ENCODE assay signal across 19 mouse cellular contexts in the genomic region with DNA sequence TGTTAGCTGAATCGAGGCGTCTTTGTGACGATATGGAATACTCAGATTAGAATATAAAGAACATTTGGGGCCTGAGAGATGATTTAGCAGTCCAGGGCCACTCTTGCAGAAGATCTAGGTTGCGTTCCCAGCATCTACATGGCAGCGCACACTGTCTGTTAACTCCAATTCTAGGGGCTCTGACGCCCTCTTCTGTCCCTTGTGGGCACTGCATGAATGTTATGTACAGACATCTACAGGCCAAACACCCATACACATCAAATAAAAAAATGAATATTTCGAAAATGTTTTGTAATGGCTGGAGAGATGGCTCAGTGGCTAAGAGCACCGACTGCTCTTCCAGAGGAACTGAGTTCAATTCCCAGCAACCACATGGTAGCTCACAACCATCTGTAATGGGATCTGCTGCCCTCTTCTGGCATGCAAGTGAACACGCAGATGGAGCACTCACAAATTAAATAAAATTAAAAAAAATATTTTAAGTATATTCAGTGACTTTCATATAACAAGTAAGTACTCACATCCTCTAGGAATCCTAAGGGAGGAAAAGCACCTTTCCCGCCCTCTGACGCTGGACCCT. TPM values are rescaled to one million over a fixed set of nuclear protein-coding genes. Genes with fewer than 3 reads are reported as not detected.
A peak's percentile ranks its signal among the peaks of the same experiment; 100 is the strongest.
DNase-seq lines count a peak whose midpoint lies in the region; ATAC-seq and TF ChIP-seq lines count a peak whose summit lies in the region.
"Had no signal": no experiment of that assay in that cellular context is flagged by ENCODE, and none has a peak within 500 bp of the region (broad histone marks: within the 10 kb centered on the region; RNA-seq: fewer than 3 reads in every experiment).

No protein-coding gene starts in this region.

- peaks cover 14% of the 10 kb centered on the region for H3K4me1 ChIP-seq in neural tube, embryonic 15.5 days
- H3K4me1 ChIP-seq in hindbrain, embryonic 16.5 days (ENCODE audit: control insufficient read depth, insufficient read depth, low read depth, low read length): peaks cover 5% of the 10 kb centered on the region

- peak; percentile 70 for TF ChIP-seq CTCF in layer of hippocampus, adult 2 months (conservative IDR thresholded peaks at IDR 0.05)

- H3K4me2 ChIP-seq in neural tube, embryonic 15.5 days: no peak overlapping the region
- H3K4me2 ChIP-seq in hindbrain, embryonic 16.5 days (ENCODE audit: low read length): no peak overlapping the region
- H3K4me2 ChIP-seq: lung, embryonic 15.5 days; midbrain, embryonic 12.5 days had no signal

- no peaks in the 10 kb centered on the region for H3K9me3 ChIP-seq in neural tube, embryonic 15.5 days (replicated peaks)
- no peaks in the 10 kb centered on the region for H3K9me3 ChIP-seq in hindbrain, embryonic 16.5 days (ENCODE audit: control insufficient read depth, low read length)
- H3K9me3 ChIP-seq: lung, embryonic 15.5 days; midbrain, embryonic 12.5 days; stomach, embryonic 15.5 days had no signal

- WGBS in neural tube, embryonic 15.5 days: 78% methylated on average over 11 of the region's 11 CpGs
- WGBS in hindbrain, embryonic 16.5 days: 72% methylated on average over 11 of the region's 11 CpGs

- no peak overlapping the region for H3K27ac ChIP-seq in layer of hippocampus, adult 2 months
- no peak overlapping the region for H3K27ac ChIP-seq in neural tube, embryonic 15.5 days (replicated peaks)
- no peak overlapping the region for H3K27ac ChIP-seq in hindbrain, embryonic 16.5 days (ENCODE audit: low read depth, low read length)
- H3K27ac ChIP-seq: lung, embryonic 15.5 days; midbrain, embryonic 12.5 days; stomach, embryonic 15.5 days had no signal

- H3K9ac ChIP-seq in neural tube, embryonic 15.5 days (replicated peaks): no peak overlapping the region
- H3K9ac ChIP-seq in hindbrain, embryonic 16.5 days (ENCODE audit: low read depth, low read length): no peak overlapping the region
- H3K9ac ChIP-seq: lung, embryonic 15.5 days; midbrain, embryonic 12.5 days; stomach, embryonic 15.5 days had no signal

- H3K4me3 ChIP-seq in layer of hippocampus, adult 2 months: no peak overlapping the region
- H3K4me3 ChIP-seq in neural tube, embryonic 15.5 days (replicated peaks): no peak overlapping the region
- H3K4me3 ChIP-seq in hindbrain, embryonic 16.5 days (ENCODE audit: low read length): no peak overlapping the region
- H3K4me3 ChIP-seq: lung, embryonic 15.5 days; midbrain, embryonic 12.5 days; stomach, embryonic 15.5 days had no signal

- DNase-seq in layer of hippocampus, adult 2 months (ENCODE audit: low spot score in 2 of 2): no peak
- no peak for DNase-seq in layer of hippocampus, adult 8-10 months (ENCODE audit: low spot score in 2 of 2)
- DNase-seq in 416B (ENCODE audit: low read depth) (peak; percentile 53), A20 (ENCODE audit: low read depth, low spot score) (peak; percentile 58), R1 (ENCODE audit: low read depth, low spot score) (peak; percentile 84)
- DNase-seq: cerebellum, postnatal 25 days; heart, postnatal 36 days; kidney, adult 8-10 months; right cerebral cortex, postnatal 14 days had no signal

- H3K27me3 ChIP-seq in neural tube, embryonic 15.5 days (replicated peaks): no peaks in the 10 kb centered on the region
- no peaks in the 10 kb centered on the region for H3K27me3 ChIP-seq in hindbrain, embryonic 16.5 days (replicated peaks; ENCODE audit: control insufficient read depth, insufficient read depth, low read length)
- H3K27me3 ChIP-seq: lung, embryonic 15.5 days; stomach, embryonic 15.5 days had no signal

- no peak for ATAC-seq in neural tube, embryonic 15.5 days (ENCODE audit: low FRiP score)
- no peak for ATAC-seq in hindbrain, embryonic 16.5 days
- ATAC-seq: forebrain, embryonic 14.5 days had no signal

- no peaks in the 10 kb centered on the region for H3K36me3 ChIP-seq in neural tube, embryonic 15.5 days
- H3K36me3 ChIP-seq in hindbrain, embryonic 16.5 days (ENCODE audit: control insufficient read depth, insufficient read depth, low read length): no peaks in the 10 kb centered on the region
- H3K36me3 ChIP-seq: lung, embryonic 15.5 days; midbrain, embryonic 12.5 days; stomach, embryonic 15.5 days had no signal

RNA-seq across cellular contexts. Expression of a gene that starts 13.3 kb away (rescaled TPM):
- 10 to 100 TPM; 57.5 to 58.7 TPM for total RNA-seq in layer of hippocampus, adult 2 months (2021)
- 10 to 100 TPM; 64.8 to 79.5 (median 68.0) TPM for total RNA-seq in layer of hippocampus, adult 8-10 months (2022)
- 19.8 TPM in 2 replicates for polyA plus RNA-seq in neural tube, embryonic 15.5 days (2015; fragmentation: Nextera tagmentation; extraction: Ambion mirVana)
- 19.9 and 21.2 TPM in 2 replicates for polyA plus RNA-seq in hindbrain, embryonic 16.5 days (2015; fragmentation: Nextera tagmentation; extraction: Ambion mirVana)

RNA-seq across cellular contexts. Expression of a gene that starts 24.0 kb away (rescaled TPM):
- 10 to 100 TPM; 16.7 to 18.2 TPM for total RNA-seq in layer of hippocampus, adult 2 months (2021)
- total RNA-seq in layer of hippocampus, adult 8-10 months (2022): 10 to 100 TPM; 13.3 to 25.1 (median 18.5) TPM
- 24.7 and 28.0 TPM in 2 replicates for polyA plus RNA-seq in neural tube, embryonic 15.5 days (2015; fragmentation: Nextera tagmentation; extraction: Ambion mirVana)
- polyA plus RNA-seq in hindbrain, embryonic 16.5 days (2015; fragmentation: Nextera tagmentation; extraction: Ambion mirVana): 21.3 and 24.0 TPM in 2 replicates

RNA-seq across cellular contexts. Expression of a gene that starts 27.3 kb away (rescaled TPM):
- 10 to 100 TPM; 63.4 to 70.7 TPM for total RNA-seq in layer of hippocampus, adult 2 months (2021)
- 10 to 100 TPM; 60.3 to 77.2 (median 67.3) TPM for total RNA-seq in layer of hippocampus, adult 8-10 months (2022)
- 63.0 and 75.4 TPM in 2 replicates for polyA plus RNA-seq in neural tube, embryonic 15.5 days (2015; fragmentation: Nextera tagmentation; extraction: Ambion mirVana)
- 69.0 and 85.3 TPM in 2 replicates for polyA plus RNA-seq in hindbrain, embryonic 16.5 days (2015; fragmentation: Nextera tagmentation; extraction: Ambion mirVana)

RNA-seq across cellular contexts. Expression of a gene that starts 41.5 kb away (rescaled TPM):
- total RNA-seq in layer of hippocampus, adult 2 months (2021): not detected
- not detected for total RNA-seq in layer of hippocampus, adult 8-10 months (2022)
- polyA plus RNA-seq in neural tube, embryonic 15.5 days (2015; fragmentation: Nextera tagmentation; extraction: Ambion mirVana): not detected in 2 replicates
- not detected in 2 replicates for polyA plus RNA-seq in hindbrain, embryonic 16.5 days (2015; fragmentation: Nextera tagmentation; extraction: Ambion mirVana)
- total RNA-seq: gastrocnemius, postnatal 4 days; heart, postnatal 36 days; left cerebral cortex, postnatal 36 days had no signal
- polyA plus RNA-seq: embryonic facial prominence, embryonic 14.5 days; forebrain, embryonic 14.5 days; lung, embryonic 15.5 days; midbrain, embryonic 12.5 days; neural tube, embryonic 14.5 days; stomach, embryonic 15.5 days had no signal

RNA-seq across cellular contexts. Expression of a gene that starts 41.6 kb away (rescaled TPM):
- total RNA-seq in layer of hippocampus, adult 2 months (2021): under 1 TPM; 0.61 to 0.76 TPM
- 1 to 10 TPM in 3 of 4 experiments, under 1 TPM in 1; 0.70 to 3.3 (median 1.9) TPM for total RNA-seq in layer of hippocampus, adult 8-10 months (2022)
- 0.78 and 2.2 TPM in 2 replicates for polyA plus RNA-seq in neural tube, embryonic 15.5 days (2015; fragmentation: Nextera tagmentation; extraction: Ambion mirVana)
- polyA plus RNA-seq in hindbrain, embryonic 16.5 days (2015; fragmentation: Nextera tagmentation; extraction: Ambion mirVana): 1.0 and 1.1 TPM in 2 replicates

Comparison
In these comparisons a context has a peak if more than half of its experiments do, and no peak if none do; other contexts are left out.
1. DNase-seq: peak in 416B (single experiment), A20 (single experiment) and R1 (single experiment); none in layer of hippocampus, adult 2 months (0 of 2) and layer of hippocampus, adult 8-10 months (0 of 2).